Mouse (Mus musculus) thymus, adult 2 months (tissue): ENCODE results near the gene Cabp1.

Source experiments
- CTCF ChIP-seq: fragments of 200-500 bp; IDR thresholded peaks from 2 replicates; pipeline ENCODE4 v1.5.1; 2012; ENCODE audit warnings: mild to moderate bottlenecking, control low read depth, low read length, moderate library complexity, borderline replicate concordance; ENCODE audit not compliant: control insufficient read depth, poor library complexity, insufficient read depth; ENCODE audit errors: extremely low read depth
- POLR2A ChIP-seq: fragments of 200-500 bp; IDR thresholded peaks from 2 replicates; pipeline ENCODE4 v1.6.1; 2012; ENCODE audit warnings: mild to moderate bottlenecking, low read length, control low read depth, moderate library complexity; ENCODE audit not compliant: control insufficient read depth, poor library complexity, insufficient read depth; ENCODE audit errors: extremely low read depth

GRCm38 (mm10) chr5:115149675-115150459, 44.3 kb downstream of the Cabp1 start:
- TF ChIP-seq CTCF (no peak), POLR2A (no peak)
